Mouse (Mus musculus) kidney, embryonic 14.5 days (tissue): ENCODE measurements at regions not wholly inside any gene's neighbourhood (a gene's known extent, or its start where the extent isn't known, plus 50 kb on each side); places are given as distances from the start of the nearest gene placed in this dataset.

Experiments
- ATAC-seq: fragments of 200-750 bp; cut with Nextera tagmentation; 2 replicates; pipeline ENCODE4 v1.8.0; 2017; ENCODE audit warnings: moderate number of reproducible peaks, mild to moderate bottlenecking, moderate TSS enrichment, moderate library complexity; ENCODE audit not compliant: low FRiP score, low TSS enrichment
- H3K27ac ChIP-seq: fragments of 300-500 bp; sonication (generic); 2 replicates; pipeline ENCODE4 v1.5.1; 2014; ENCODE audit warnings: low read depth, mild to moderate bottlenecking, low read length, moderate library complexity, mixed read lengths
- H3K27me3 ChIP-seq: fragments of 300-500 bp; sonication (generic); 2 replicates; pipeline ENCODE4 v1.6.1; 2014; ENCODE audit warnings: mild to moderate bottlenecking, low read length; ENCODE audit not compliant: control insufficient read depth, insufficient read depth
- H3K36me3 ChIP-seq: fragments of 300-500 bp; sonication (generic); 2 replicates; pipeline ENCODE4 v1.6.1; 2014; ENCODE audit warnings: low read length, mixed read lengths; ENCODE audit not compliant: control insufficient read depth, insufficient read depth
- H3K4me1 ChIP-seq: fragments of 300-500 bp; sonication (generic); 2 replicates; pipeline ENCODE4 v1.6.1; 2014; ENCODE audit warnings: low read length, mixed read lengths; ENCODE audit not compliant: control insufficient read depth, insufficient read depth
- H3K4me2 ChIP-seq: fragments of 300-500 bp; sonication (generic); replicated peaks from 2 replicates; pipeline ENCODE4 v1.6.1; 2014; ENCODE audit warnings: low read depth, mild to moderate bottlenecking, low read length
- H3K4me3 ChIP-seq: fragments of 300-500 bp; sonication (generic); 2 replicates; pipeline ENCODE4 v1.5.1; 2014; ENCODE audit warnings: mild to moderate bottlenecking, low read length
- H3K9ac ChIP-seq: fragments of 300-500 bp; sonication (generic); 2 replicates; pipeline ENCODE4 v1.6.1; 2014; ENCODE audit warnings: low read depth, mild to moderate bottlenecking, low read length, moderate library complexity
- H3K9me3 ChIP-seq: fragments of 300-500 bp; sonication (generic); 2 replicates; pipeline ENCODE4 v1.6.1; 2016; ENCODE audit warnings: low read length; ENCODE audit not compliant: control insufficient read depth
- WGBS: fragments of 180-500 bp; shearing (Covaris S2); extraction: QIAGEN DNeasy Blood & Tissue Kit; methylation state at CpG from one replicate; pipeline ENCODE4 v1.1.7; 2014; 5-methylcytosine and 5-hydroxymethylcytosine counted together

DNA sequence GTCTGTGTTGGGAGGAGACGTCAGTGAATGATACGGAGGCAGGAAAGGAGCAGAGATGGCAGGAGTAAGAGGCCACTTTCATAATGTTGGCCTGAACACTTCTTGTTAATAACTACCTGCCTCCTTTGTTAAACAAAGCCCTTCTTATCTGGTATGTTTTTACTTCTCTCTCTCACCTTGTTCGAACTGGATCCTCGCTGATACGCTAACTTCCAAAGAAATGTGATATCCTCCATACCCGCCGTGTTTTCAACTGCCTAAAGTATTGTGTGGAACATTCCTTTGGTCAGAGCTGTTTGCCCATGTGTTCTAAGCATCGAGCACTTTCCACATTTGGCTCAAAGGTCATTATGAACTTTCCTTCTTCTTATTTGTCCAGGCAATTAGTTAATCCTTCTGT is 887.8 kb upstream of the Lrrc6 start:
- ATAC-seq: no peak
- no peak overlapping the region for H3K9ac ChIP-seq
- no peaks in the 10 kb centered on the region for H3K4me1 ChIP-seq
- H3K27me3 ChIP-seq: no peaks in the 10 kb centered on the region
- H3K27ac ChIP-seq: no peak overlapping the region
- H3K4me2 ChIP-seq: no peak overlapping the region
- H3K4me3 ChIP-seq: no peak overlapping the region
- no peaks in the 10 kb centered on the region for H3K36me3 ChIP-seq
- H3K9me3 ChIP-seq: no peaks in the 10 kb centered on the region
- 73% methylated on average over 8 of the region's 8 CpGs for WGBS

- Histone ChIP-seq H3K9ac (no peak overlapping the region), H3K27ac (no peak overlapping the region), H3K4me3 (no peak overlapping the region), H3K9me3 (no peaks in the 10 kb centered on the region), H3K27me3 (no peaks in the 10 kb centered on the region), H3K36me3 (no peaks in the 10 kb centered on the region), H3K4me1 (no peaks in the 10 kb centered on the region), H3K4me2 (no peak overlapping the region)
- ATAC-seq: no peak
These were observed 886.2 kb upstream of the Lrrc6 start for GRCm38 (mm10) chr15:67386896-67387295.

DNA sequence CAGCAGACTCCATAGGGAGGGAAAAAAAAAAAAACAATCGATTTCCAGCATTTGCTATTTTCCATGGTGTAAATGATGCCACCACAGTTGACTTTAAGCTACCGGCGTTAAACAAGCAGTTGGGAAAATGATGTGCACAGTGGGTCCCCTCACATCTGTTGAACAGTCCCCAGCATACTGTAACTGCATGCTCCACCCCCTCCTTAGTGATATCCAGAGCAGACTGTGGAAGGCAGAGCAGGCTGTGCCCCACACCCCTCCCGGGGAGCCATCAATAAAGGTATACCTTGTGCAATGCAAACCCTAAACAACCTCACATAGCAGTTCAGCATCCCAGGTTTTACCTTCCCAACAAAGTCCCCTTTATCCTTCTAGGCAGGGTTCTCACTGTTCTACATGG is 872.9 kb upstream of the Lrrc6 start:
- Histone ChIP-seq H3K9me3 (no peaks in the 10 kb centered on the region), H3K27ac (no peak overlapping the region), H3K36me3 (no peaks in the 10 kb centered on the region), H3K4me3 (no peak overlapping the region), H3K9ac (no peak overlapping the region), H3K27me3 (no peaks in the 10 kb centered on the region), H3K4me1 (no peaks in the 10 kb centered on the region), H3K4me2 (no peak overlapping the region)
- WGBS: 92% methylated on average over 4 of the region's 4 CpGs
- ATAC-seq: no peak

- H3K9me3 ChIP-seq: no peaks in the 10 kb centered on the region
- H3K4me2 ChIP-seq: no peak overlapping the region
- no peak for ATAC-seq
- H3K9ac ChIP-seq: no peak overlapping the region
- H3K4me3 ChIP-seq: no peak overlapping the region
- H3K36me3 ChIP-seq: no peaks in the 10 kb centered on the region
- no peak overlapping the region for H3K27ac ChIP-seq
- 60% methylated on average over 8 of the region's 8 CpGs for WGBS
- H3K27me3 ChIP-seq: no peaks in the 10 kb centered on the region
- H3K4me1 ChIP-seq: no peaks in the 10 kb centered on the region
These were observed 872.3 kb upstream of the Lrrc6 start for GRCm38 (mm10) chr15:67373030-67373429.

DNA sequence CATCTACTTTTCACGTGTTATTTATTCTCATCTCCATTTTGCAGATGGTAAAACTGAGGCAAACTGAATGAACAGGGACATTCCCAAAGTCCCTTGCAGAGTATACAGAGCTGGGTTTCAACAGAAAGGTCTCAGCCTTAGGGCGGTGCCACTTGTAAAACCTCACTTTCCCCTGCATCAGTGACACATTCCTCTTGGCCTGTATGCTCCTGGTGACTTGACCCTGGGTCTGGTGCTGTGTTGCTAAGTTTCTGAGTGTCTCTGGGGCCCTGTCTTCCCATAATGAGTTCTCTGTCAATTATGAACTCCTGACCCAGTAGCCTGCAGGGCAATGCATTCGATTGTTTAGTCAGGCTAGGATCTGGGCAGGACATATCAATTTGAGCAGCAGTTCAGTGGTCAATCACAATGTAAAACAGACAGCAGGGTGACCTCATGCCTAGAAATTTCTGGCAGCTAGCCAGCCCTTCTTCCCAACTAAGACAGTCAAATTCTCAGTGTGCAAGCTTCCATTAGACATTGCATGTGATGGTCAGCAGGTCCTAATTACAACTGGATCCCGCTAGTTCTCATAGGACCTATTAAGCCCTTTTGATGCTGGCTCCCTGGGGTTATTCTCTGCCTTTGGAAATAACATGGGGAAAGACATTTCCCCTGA is 863.5 kb upstream of the Lrrc6 start:
- Histone ChIP-seq H3K36me3 (no peaks in the 10 kb centered on the region), H3K27me3 (no peaks in the 10 kb centered on the region), H3K4me2 (no peak overlapping the region), H3K27ac (no peak overlapping the region), H3K9me3 (no peaks in the 10 kb centered on the region), H3K4me3 (no peak overlapping the region), H3K9ac (no peak overlapping the region), H3K4me1 (peaks cover 7% of the 10 kb centered on the region)
- WGBS: 67% methylated on average over 4 of the region's 4 CpGs
- no peak; the same call in 1 of the 2 replicates for ATAC-seq

- Histone ChIP-seq H3K4me3 (no peak overlapping the region), H3K9ac (no peak overlapping the region), H3K4me1 (peaks cover 7% of the 10 kb centered on the region), H3K27me3 (no peaks in the 10 kb centered on the region), H3K36me3 (no peaks in the 10 kb centered on the region), H3K27ac (peak overlapping the region; percentile 55; the same call in 1 of the 2 replicates), H3K4me2 (no peak overlapping the region), H3K9me3 (no peaks in the 10 kb centered on the region)
- ATAC-seq: peak; percentile 83
- WGBS: 0% methylated on average over 1 of the region's 1 CpGs
These were observed 860.4 kb upstream of the Lrrc6 start for GRCm38 (mm10) chr15:67361012-67361571.

DNA sequence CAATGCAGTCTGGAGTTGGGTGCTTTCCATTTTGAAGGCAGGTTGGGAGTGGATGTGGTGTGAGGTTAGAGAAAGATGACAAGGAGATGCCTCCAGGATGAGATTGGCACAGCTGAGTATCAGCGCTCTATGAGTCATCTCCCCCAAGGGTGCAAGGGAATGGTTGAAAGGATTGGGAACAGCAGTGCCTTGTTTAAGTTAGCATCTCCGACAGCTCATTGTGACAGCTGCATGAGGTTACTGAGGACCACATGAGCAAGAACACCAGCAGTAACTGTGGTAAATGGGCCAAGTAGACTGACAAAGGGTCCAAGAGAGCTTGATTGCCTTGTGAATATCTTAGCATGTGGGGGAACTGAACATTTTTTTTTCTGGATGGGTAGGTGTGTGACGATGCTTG is 857.2 kb upstream of the Lrrc6 start:
- Histone ChIP-seq H3K4me1 (peaks cover 7% of the 10 kb centered on the region), H3K27ac (no peak overlapping the region), H3K9ac (no peak overlapping the region), H3K4me3 (no peak overlapping the region), H3K27me3 (no peaks in the 10 kb centered on the region), H3K9me3 (no peaks in the 10 kb centered on the region), H3K4me2 (no peak overlapping the region), H3K36me3 (no peaks in the 10 kb centered on the region)
- WGBS: 94% methylated on average over 3 of the region's 3 CpGs
- no peak for ATAC-seq

- no peak overlapping the region for H3K4me2 ChIP-seq
- H3K27me3 ChIP-seq: no peaks in the 10 kb centered on the region
- no peaks in the 10 kb centered on the region for H3K4me1 ChIP-seq
- H3K27ac ChIP-seq: no peak overlapping the region
- no peaks in the 10 kb centered on the region for H3K9me3 ChIP-seq
- H3K9ac ChIP-seq: no peak overlapping the region
- H3K4me3 ChIP-seq: no peak overlapping the region
- ATAC-seq: no peak
- H3K36me3 ChIP-seq: no peaks in the 10 kb centered on the region
These were observed 854.6 kb upstream of the Lrrc6 start for GRCm38 (mm10) chr15:67355334-67355733.

DNA sequence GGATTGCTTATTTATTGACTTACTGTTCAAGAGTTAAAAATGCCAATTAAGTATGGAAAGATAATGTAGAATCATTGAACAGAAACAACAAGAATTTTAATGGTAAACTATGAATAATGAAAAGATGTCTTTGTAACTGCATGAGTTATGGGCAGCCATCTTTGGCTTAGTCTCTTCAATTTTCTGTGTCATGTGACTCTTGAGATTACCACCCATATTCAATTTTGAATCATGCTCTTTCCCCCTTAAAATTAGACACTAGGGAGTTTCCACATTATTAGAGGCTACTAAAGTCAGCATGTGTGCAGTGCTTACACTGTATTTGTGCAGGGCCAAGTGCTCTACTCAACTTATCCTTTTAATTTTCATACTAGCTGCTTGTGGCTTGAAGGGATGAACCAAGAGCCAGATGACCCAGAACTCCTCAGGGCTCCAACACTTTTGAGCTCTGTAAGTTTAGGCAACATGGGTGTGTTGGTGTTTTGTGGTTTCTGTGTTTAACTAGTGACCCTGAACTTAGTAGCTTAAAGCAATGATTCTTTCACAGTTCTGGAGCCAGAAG is 854.0 kb upstream of the Lrrc6 start:
- no peak overlapping the region for H3K27ac ChIP-seq
- no peaks in the 10 kb centered on the region for H3K36me3 ChIP-seq
- no peaks in the 10 kb centered on the region for H3K9me3 ChIP-seq
- H3K9ac ChIP-seq: no peak overlapping the region
- H3K4me1 ChIP-seq: no peaks in the 10 kb centered on the region
- no peak for ATAC-seq
- no peak overlapping the region for H3K4me2 ChIP-seq
- H3K27me3 ChIP-seq: no peaks in the 10 kb centered on the region
- H3K4me3 ChIP-seq: no peak overlapping the region
